ENCODE assay signal across 9 mouse cellular contexts in genomic region chr4:99626047-99626844, GRCm38 (mm10). TPM values are rescaled to one million over a fixed set of nuclear protein-coding genes. Genes with fewer than 3 reads are reported as not detected.
DNase-seq lines count a peak whose midpoint lies in the region; ATAC-seq lines count a peak whose summit lies in the region.
"Had no signal": no experiment of that assay in that cellular context is flagged by ENCODE, and none has a peak within 500 bp of the region (broad histone marks: within the 10 kb centered on the region; RNA-seq: fewer than 3 reads in every experiment).

No protein-coding gene starts in this region.

- H3K9me3 ChIP-seq in hindbrain, embryonic 12.5 days (replicated peaks), result no peaks in the 10 kb centered on the region
- no peaks in the 10 kb centered on the region for H3K9me3 ChIP-seq in midbrain, embryonic 11.5 days (ENCODE audit: control insufficient read depth, low read length)

- H3K27ac ChIP-seq in hindbrain, embryonic 12.5 days, result no peak overlapping the region
- H3K27ac ChIP-seq in midbrain, embryonic 11.5 days (ENCODE audit: low read depth, low read length), result no peak overlapping the region

- no peak overlapping the region for H3K9ac ChIP-seq in hindbrain, embryonic 12.5 days
- no peak overlapping the region for H3K9ac ChIP-seq in midbrain, embryonic 11.5 days (ENCODE audit: low read length)

- H3K4me3 ChIP-seq in hindbrain, embryonic 12.5 days, result no peak overlapping the region
- no peak overlapping the region for H3K4me3 ChIP-seq in midbrain, embryonic 11.5 days (ENCODE audit: low read depth, low read length)

- peak; percentile 30 to 35 for DNase-seq in cerebellum, postnatal 10 days
- DNase-seq in cerebellum, adult 11 months, result no peak
- peak; percentile 12 for DNase-seq in embryo, embryonic 9.5 days (ENCODE audit: extremely low spot score)
- DNase-seq in midbrain, embryonic 11.5 days (ENCODE audit: low spot score, missing footprints), result peak; percentile 88
- no peak for DNase-seq in natural killer cell, adult 2 months (ENCODE audit: low spot score in 2 of 2)
- no peak for DNase-seq in urinary bladder, postnatal 36 days (ENCODE audit: low spot score in 2 of 2)
- no peak for DNase-seq in adrenal gland, adult 18-20 months (ENCODE audit: low spot score in 2 of 2)

- no peak for ATAC-seq in hindbrain, embryonic 12.5 days (ENCODE audit: low FRiP score)
- no peak for ATAC-seq in midbrain, embryonic 11.5 days (ENCODE audit: low FRiP score)

- WGBS in hindbrain, embryonic 12.5 days, result 11% methylated on average over 19 of the region's 24 CpGs
- WGBS in midbrain, embryonic 11.5 days, result 9% methylated on average over 20 of the region's 24 CpGs

- H3K4me1 ChIP-seq in hindbrain, embryonic 12.5 days, result peaks cover 6% of the 10 kb centered on the region; the same call in 1 of the 2 replicates
- peaks cover 6% of the 10 kb centered on the region; the same call in 1 of the 2 replicates for H3K4me1 ChIP-seq in midbrain, embryonic 11.5 days (ENCODE audit: control insufficient read depth, insufficient read depth, low read length)

- peak overlapping the region; percentile 41 for H3K4me2 ChIP-seq in hindbrain, embryonic 12.5 days (replicated peaks)
- H3K4me2 ChIP-seq in midbrain, embryonic 11.5 days, result peak overlapping the region; percentile 32; the same call in 1 of the 2 replicates

- no peaks in the 10 kb centered on the region for H3K36me3 ChIP-seq in hindbrain, embryonic 12.5 days
- H3K36me3 ChIP-seq in midbrain, embryonic 11.5 days (ENCODE audit: control insufficient read depth, insufficient read depth, low read length), result no peaks in the 10 kb centered on the region

- H3K27me3 ChIP-seq in hindbrain, embryonic 12.5 days, result peaks cover 7% of the 10 kb centered on the region; the same call in 1 of the 2 replicates
- H3K27me3 ChIP-seq in midbrain, embryonic 11.5 days (ENCODE audit: control insufficient read depth, insufficient read depth, low read length), result no peaks in the 10 kb centered on the region; the same call in 1 of the 2 replicates

RNA-seq across cellular contexts. Expression of gene Foxd3, which starts 29.9 kb away (rescaled TPM):
- polyA plus RNA-seq in hindbrain, embryonic 12.5 days (2016; fragmentation: Nextera tagmentation; extraction: Ambion mirVana), result 4.4 and 5.1 TPM in 2 replicates
- 0.05 and 0.11 TPM in 2 replicates for polyA plus RNA-seq in midbrain, embryonic 11.5 days (2014; fragmentation: Nextera tagmentation; extraction: Ambion mirVana)
- total RNA-seq in adrenal gland, adult 18-20 months (2021), result under 1 TPM; 0.50 to 0.99 TPM
- total RNA-seq: layer of hippocampus, adult 8-10 months had no signal

Comparison
In these comparisons a context has a peak if more than half of its experiments do, and no peak if none do; other contexts are left out.
1. DNase-seq: peak in cerebellum, postnatal 10 days (2 of 2), embryo, embryonic 9.5 days (single experiment) and midbrain, embryonic 11.5 days (single experiment); none in cerebellum, adult 11 months (single experiment), natural killer cell, adult 2 months (0 of 2), urinary bladder, postnatal 36 days (0 of 2) and adrenal gland, adult 18-20 months (0 of 2).